Mouse (Mus musculus): ENCODE measurements around the gene Fbln5. TPM values are rescaled to one million over a fixed set of nuclear protein-coding genes. Genes with fewer than 3 reads are reported as not detected.

Gene Fbln5
- polyA plus RNA-seq, 1 experiment = 9.2 TPM

GRCm38 (mm10) chr12:101832179-101833114 lies 13.6 kb upstream of the Fbln5 start:
- no peak for DNase-seq (ENCODE audit: low read depth)

GRCm38 (mm10) chr12:101831221-101831620 lies 12.4 kb upstream of the Fbln5 start:
- TF ChIP-seq CTCF (IDR thresholded peaks at IDR 0.05; ENCODE audit: borderline replicate concordance, extremely low read depth, insufficient read depth, insufficient read length) (no peak), POLR2A (IDR thresholded peaks at IDR 0.05; ENCODE audit: borderline replicate concordance, extremely low read depth, insufficient read depth, insufficient read length, poor library complexity, severe bottlenecking) (no peak)
- DNase-seq (ENCODE audit: low read depth) = no peak

More at GRCm38 (mm10) chr12:101832179-101833114, 13.6 kb upstream of the Fbln5 start:
- TF ChIP-seq POLR2A (IDR thresholded peaks at IDR 0.05; ENCODE audit: borderline replicate concordance, extremely low read depth, insufficient read depth, insufficient read length, poor library complexity, severe bottlenecking) (no peak), CTCF (IDR thresholded peaks at IDR 0.05; ENCODE audit: borderline replicate concordance, extremely low read depth, insufficient read depth, insufficient read length) (no peak)

- TF ChIP-seq POLR2A (IDR thresholded peaks at IDR 0.05; ENCODE audit: borderline replicate concordance, extremely low read depth, insufficient read depth, insufficient read length, poor library complexity, severe bottlenecking) = no peak
- no peak for TF ChIP-seq CTCF (IDR thresholded peaks at IDR 0.05; ENCODE audit: borderline replicate concordance, extremely low read depth, insufficient read depth, insufficient read length)
- DNase-seq (ENCODE audit: low read depth) = no peak
These were observed 4.3 kb upstream of the Fbln5 start for GRCm38 (mm10) chr12:101823161-101823560.

GRCm38 (mm10) chr12:101821596-101821995 lies 2.7 kb upstream of the Fbln5 start:
- DNase-seq (ENCODE audit: low read depth) = no peak
- TF ChIP-seq POLR2A (IDR thresholded peaks at IDR 0.05; ENCODE audit: borderline replicate concordance, extremely low read depth, insufficient read depth, insufficient read length, poor library complexity, severe bottlenecking) (no peak), CTCF (IDR thresholded peaks at IDR 0.05; ENCODE audit: borderline replicate concordance, extremely low read depth, insufficient read depth, insufficient read length) (no peak)

- TF ChIP-seq POLR2A (IDR thresholded peaks at IDR 0.05; ENCODE audit: borderline replicate concordance, extremely low read depth, insufficient read depth, insufficient read length, poor library complexity, severe bottlenecking) = no peak
- TF ChIP-seq CTCF (IDR thresholded peaks at IDR 0.05; ENCODE audit: borderline replicate concordance, extremely low read depth, insufficient read depth, insufficient read length) = no peak
- DNase-seq (ENCODE audit: low read depth) = no peak
These were observed 715 bp upstream of the Fbln5 start for GRCm38 (mm10) chr12:101819570-101819969.

- peak; percentile 8 for DNase-seq (ENCODE audit: low read depth)
- TF ChIP-seq CTCF (IDR thresholded peaks at IDR 0.05; ENCODE audit: borderline replicate concordance, extremely low read depth, insufficient read depth, insufficient read length) (no peak), POLR2A (IDR thresholded peaks at IDR 0.05; ENCODE audit: borderline replicate concordance, extremely low read depth, insufficient read depth, insufficient read length, poor library complexity, severe bottlenecking) (no peak)
These were observed 628 bp downstream of the Fbln5 start for GRCm38 (mm10) chr12:101818246-101818607.

GRCm38 (mm10) chr12:101816810-101817209 lies 2.0 kb downstream of the Fbln5 start:
- TF ChIP-seq CTCF (IDR thresholded peaks at IDR 0.05; ENCODE audit: borderline replicate concordance, extremely low read depth, insufficient read depth, insufficient read length) (no peak), POLR2A (IDR thresholded peaks at IDR 0.05; ENCODE audit: borderline replicate concordance, extremely low read depth, insufficient read depth, insufficient read length, poor library complexity, severe bottlenecking) (no peak)
- DNase-seq (ENCODE audit: low read depth) = no peak

GRCm38 (mm10) chr12:101815796-101816195 lies 3.1 kb downstream of the Fbln5 start:
- TF ChIP-seq POLR2A (IDR thresholded peaks at IDR 0.05; ENCODE audit: borderline replicate concordance, extremely low read depth, insufficient read depth, insufficient read length, poor library complexity, severe bottlenecking) (no peak), CTCF (IDR thresholded peaks at IDR 0.05; ENCODE audit: borderline replicate concordance, extremely low read depth, insufficient read depth, insufficient read length) (no peak)
- no peak for DNase-seq (ENCODE audit: low read depth)

- no peak for DNase-seq (ENCODE audit: low read depth)
- TF ChIP-seq CTCF (IDR thresholded peaks at IDR 0.05; ENCODE audit: borderline replicate concordance, extremely low read depth, insufficient read depth, insufficient read length) = no peak
- no peak for TF ChIP-seq POLR2A (IDR thresholded peaks at IDR 0.05; ENCODE audit: borderline replicate concordance, extremely low read depth, insufficient read depth, insufficient read length, poor library complexity, severe bottlenecking)
These were observed 4.4 kb downstream of the Fbln5 start for GRCm38 (mm10) chr12:101814423-101814822.

- peak; percentile 43; the same call in 1 of the 2 replicates for TF ChIP-seq CTCF (IDR thresholded peaks at IDR 0.05; ENCODE audit: borderline replicate concordance, extremely low read depth, insufficient read depth, insufficient read length)
- TF ChIP-seq POLR2A (IDR thresholded peaks at IDR 0.05; ENCODE audit: borderline replicate concordance, extremely low read depth, insufficient read depth, insufficient read length, poor library complexity, severe bottlenecking) = no peak
- no peak for DNase-seq (ENCODE audit: low read depth)
These were observed 7.7 kb downstream of the Fbln5 start for GRCm38 (mm10) chr12:101811181-101811580.

GRCm38 (mm10) chr12:101810515-101810914 lies 8.3 kb downstream of the Fbln5 start:
- DNase-seq (ENCODE audit: low read depth) = peak; percentile 8
- TF ChIP-seq POLR2A (IDR thresholded peaks at IDR 0.05; ENCODE audit: borderline replicate concordance, extremely low read depth, insufficient read depth, insufficient read length, poor library complexity, severe bottlenecking) = no peak
- TF ChIP-seq CTCF (IDR thresholded peaks at IDR 0.05; ENCODE audit: borderline replicate concordance, extremely low read depth, insufficient read depth, insufficient read length) = no peak

- peak; percentile 13 for DNase-seq (ENCODE audit: low read depth)
- no peak for TF ChIP-seq CTCF (IDR thresholded peaks at IDR 0.05; ENCODE audit: borderline replicate concordance, extremely low read depth, insufficient read depth, insufficient read length)
- TF ChIP-seq POLR2A (IDR thresholded peaks at IDR 0.05; ENCODE audit: borderline replicate concordance, extremely low read depth, insufficient read depth, insufficient read length, poor library complexity, severe bottlenecking) = no peak
These were observed 11.5 kb downstream of the Fbln5 start for GRCm38 (mm10) chr12:101807400-101807799.

Data from brain, embryonic 14.5 days (tissue).